Mouse (Mus musculus): Measurements from ENCODE around the gene Mrpl4. TPM values are rescaled to one million over a fixed set of nuclear protein-coding genes. Genes with fewer than 3 reads are reported as not detected.
"Not testable (repeated sequence)": the region's sequence is repeated elsewhere in the genome, so short reads cannot be mapped to it uniquely, and the experiment has no call there.

The Mrpl4 gene
- total RNA-seq, 4 experiments from 2014 or later: 124 to 131 (median 129) TPM

GRCm38 (mm10) chr9:21041308-21041707 is 38.8 kb downstream of the Mrpl4 start:
- no peak for DNase-seq

- DNase-seq: no peak
These were observed 41.0 kb downstream of the Mrpl4 start for GRCm38 (mm10) chr9:21043563-21043962.

- DNase-seq: not testable (repeated sequence)
These were observed 42.2 kb downstream of the Mrpl4 start for GRCm38 (mm10) chr9:21044785-21045184.

- no peak for DNase-seq
These were observed 42.7 kb downstream of the Mrpl4 start for GRCm38 (mm10) chr9:21045235-21045634.

GRCm38 (mm10) chr9:21051578-21051977 is 49.0 kb downstream of the Mrpl4 start:
- DNase-seq: no peak

Small RNA genes lying within 50 kb of the gene (microRNA-seq; reads per million reads assigned to microRNA genes)
- 0 reads per million in 2 experiments for gene Mir1900

Other genes with a start within 250 kb of the Mrpl4 start
- gene Col5a3, start 187.7 kb upstream of the Mrpl4 start, total RNA-seq (2022): 100 to 1,000 TPM in 3 of 4 experiments, 10 to 100 TPM in 1; 65.3 to 291 (median 201) TPM
- not detected for gene Rdh8, start 184.2 kb upstream of the Mrpl4 start, total RNA-seq (2022)
- gene A230050P20Rik, start 134.1 kb upstream of the Mrpl4 start, total RNA-seq (2022): 10 to 100 TPM; 17.8 to 48.3 (median 32.4) TPM
- 1 to 10 TPM; 2.7 to 4.8 (median 3.2) TPM for gene Angptl6, start 123.0 kb upstream of the Mrpl4 start, total RNA-seq (2022)
- gene Ppan, start 114.6 kb upstream of the Mrpl4 start, total RNA-seq (2022): 10 to 100 TPM; 27.8 to 43.1 (median 35.8) TPM
- 100 to 1,000 TPM; 152 to 182 (median 170) TPM for gene Eif3g, start 104.1 kb upstream of the Mrpl4 start, total RNA-seq (2022)
- 10 to 100 TPM; 39.6 to 63.8 (median 47.8) TPM for gene Dnmt1, start 42.9 kb upstream of the Mrpl4 start, total RNA-seq (2022)
- gene S1pr2, start 26.0 kb upstream of the Mrpl4 start, total RNA-seq (2022): 10 to 100 TPM; 18.8 to 36.9 (median 26.6) TPM
- 10 to 100 TPM; 14.9 to 33.1 (median 22.2) TPM for gene Icam1, start 13.2 kb downstream of the Mrpl4 start, total RNA-seq (2022)
- gene Icam4, start 26.6 kb downstream of the Mrpl4 start, total RNA-seq (2022): 1 to 10 TPM; 1.6 to 7.8 (median 5.4) TPM
- gene Icam5, start 29.3 kb downstream of the Mrpl4 start, total RNA-seq (2022): under 1 TPM; 0.23 to 0.94 (median 0.50) TPM
- gene Zglp1, start 64.4 kb downstream of the Mrpl4 start, total RNA-seq (2022): under 1 TPM in 1 of 4 experiments, not detected in 3; 0.70 TPM
- under 1 TPM; 0.24 to 0.68 (median 0.42) TPM for gene Gm49373, start 70.4 kb downstream of the Mrpl4 start, total RNA-seq (2022)
- gene Fdx1l, start 70.9 kb downstream of the Mrpl4 start, total RNA-seq (2022): 10 to 100 TPM; 40.3 to 55.0 (median 45.6) TPM
- 1 to 10 TPM in 3 of 4 experiments, under 1 TPM in 1; 0.49 to 3.2 (median 2.3) TPM for gene Gm38431, start 89.3 kb downstream of the Mrpl4 start, total RNA-seq (2022)
- 10 to 100 TPM; 43.9 to 78.6 (median 56.6) TPM for gene Raver1, start 89.3 kb downstream of the Mrpl4 start, total RNA-seq (2022)
- gene Tyk2, start 128.5 kb downstream of the Mrpl4 start, total RNA-seq (2022): 10 to 100 TPM; 15.3 to 30.3 (median 23.0) TPM
- 100 to 1,000 TPM; 162 to 190 (median 174) TPM for gene Cdc37, start 147.2 kb downstream of the Mrpl4 start, total RNA-seq (2022)
- 10 to 100 TPM in 2 of 4 experiments, 1 to 10 TPM in 2; 5.7 to 13.4 (median 9.8) TPM for gene Pde4a, start 163.0 kb downstream of the Mrpl4 start, total RNA-seq (2022)
- gene Keap1, start 236.6 kb downstream of the Mrpl4 start, total RNA-seq (2022): 10 to 100 TPM; 50.7 to 62.6 (median 57.4) TPM
- under 1 TPM; 0.27 to 0.75 (median 0.46) TPM for gene S1pr5, start 245.7 kb downstream of the Mrpl4 start, total RNA-seq (2022)